Mouse (Mus musculus): ENCODE results near the gene Scamp5.
"Not testable (repeated sequence)": the region's sequence is repeated elsewhere in the genome, so short reads cannot be mapped to it uniquely, and the experiment has no call there.

Gene Scamp5

GRCm38 (mm10) chr9:57449715-57450114 is 18.1 kb downstream of the Scamp5 start:
- peak; percentile 34 to 55 for DNase-seq

GRCm38 (mm10) chr9:57440620-57441019 is 27.2 kb downstream of the Scamp5 start:
- DNase-seq: no peak

- DNase-seq: peak; percentile 92 to 95
These were observed 28.2 kb downstream of the Scamp5 start, which contains the start of gene Ppcdc for GRCm38 (mm10) chr9:57439522-57440295. Ppcdc (minus strand) TSS chr9:57440124.

- DNase-seq: no peak
These were observed 28.8 kb downstream of the Scamp5 start for GRCm38 (mm10) chr9:57439083-57439482.

DNA sequence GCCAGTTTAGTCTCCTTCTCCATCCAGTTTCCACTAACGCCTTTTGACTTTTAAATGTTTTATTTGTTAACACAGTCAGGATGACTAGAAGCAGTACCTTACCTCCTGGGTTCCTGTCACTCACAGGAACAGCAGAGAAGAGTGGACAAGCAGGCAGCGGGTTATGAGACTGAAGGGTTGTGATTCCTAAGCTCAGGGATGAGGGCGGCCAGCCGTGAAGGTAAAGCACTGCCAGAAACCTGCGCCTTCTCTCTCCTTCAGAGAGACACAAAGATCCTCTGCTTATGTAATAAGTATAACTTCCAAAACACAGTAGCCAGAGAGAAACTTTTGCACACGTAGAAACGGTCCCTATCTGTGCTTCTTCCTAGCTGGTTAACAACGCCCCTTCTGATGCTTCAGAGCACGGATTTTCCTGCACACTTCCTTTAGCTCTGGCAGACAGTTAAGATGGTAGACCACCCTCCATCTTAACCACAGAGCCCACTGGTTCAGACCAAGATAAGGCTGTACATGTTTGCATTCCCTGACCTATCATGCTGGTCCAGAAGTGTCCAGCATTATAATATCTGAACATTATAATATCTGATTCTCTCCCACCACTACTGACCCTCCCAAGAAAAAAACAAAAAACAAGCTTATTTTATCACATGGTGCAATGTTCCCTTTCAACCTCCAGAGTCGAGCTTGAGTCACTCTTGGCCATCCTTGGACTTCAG is 29.8 kb downstream of the Scamp5 start:
- no peak for DNase-seq

GRCm38 (mm10) chr9:57436166-57436565 is 31.7 kb downstream of the Scamp5 start:
- no peak for DNase-seq

- no peak for DNase-seq
These were observed 33.3 kb downstream of the Scamp5 start for GRCm38 (mm10) chr9:57434405-57435165.

DNA sequence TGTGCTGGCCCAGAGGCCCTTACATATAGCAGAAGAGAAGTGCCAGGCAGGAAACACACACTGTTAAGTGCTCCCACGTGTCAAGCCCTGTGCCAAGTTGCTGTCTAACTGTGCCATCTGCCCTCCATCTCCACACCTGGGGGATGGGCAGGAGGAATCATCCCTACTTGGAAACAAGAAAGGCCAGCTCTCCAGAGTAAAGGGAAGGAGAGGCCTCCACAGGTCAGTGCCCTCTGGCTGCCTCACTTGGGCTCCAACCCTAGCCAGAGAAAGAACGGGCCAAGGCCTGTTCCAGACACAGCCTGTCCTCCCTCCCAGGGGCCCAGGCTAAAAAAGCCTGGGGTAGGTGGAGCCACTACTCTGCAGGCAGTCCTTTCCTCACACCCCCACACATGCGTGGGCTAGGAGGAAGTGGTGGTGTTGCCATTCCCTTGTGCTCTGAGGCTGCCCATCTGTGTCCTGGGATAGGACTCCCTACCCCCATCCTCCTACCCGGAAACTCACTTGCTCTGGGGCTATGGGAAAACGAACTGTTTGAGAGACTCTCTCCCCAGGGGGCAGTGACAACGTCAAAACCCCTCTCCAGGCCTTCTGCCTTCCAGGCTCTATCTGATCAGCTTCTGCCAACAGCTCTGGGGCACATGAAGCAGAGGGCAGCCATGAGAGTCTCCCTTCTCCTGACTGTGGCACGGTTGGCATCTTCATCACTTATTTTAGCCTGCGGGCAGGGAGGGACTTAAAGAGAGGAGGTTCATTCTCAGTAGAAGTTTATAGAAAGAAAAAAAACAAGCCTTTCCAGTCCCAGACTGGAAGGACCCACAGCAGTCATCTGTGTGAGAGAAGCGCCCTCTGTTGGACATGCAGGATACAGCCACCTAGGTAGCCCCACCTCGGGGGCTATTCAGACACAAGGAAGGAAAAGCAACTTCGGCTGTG is 34.5 kb downstream of the Scamp5 start:
- DNase-seq: peak; percentile 92 to 93

DNA sequence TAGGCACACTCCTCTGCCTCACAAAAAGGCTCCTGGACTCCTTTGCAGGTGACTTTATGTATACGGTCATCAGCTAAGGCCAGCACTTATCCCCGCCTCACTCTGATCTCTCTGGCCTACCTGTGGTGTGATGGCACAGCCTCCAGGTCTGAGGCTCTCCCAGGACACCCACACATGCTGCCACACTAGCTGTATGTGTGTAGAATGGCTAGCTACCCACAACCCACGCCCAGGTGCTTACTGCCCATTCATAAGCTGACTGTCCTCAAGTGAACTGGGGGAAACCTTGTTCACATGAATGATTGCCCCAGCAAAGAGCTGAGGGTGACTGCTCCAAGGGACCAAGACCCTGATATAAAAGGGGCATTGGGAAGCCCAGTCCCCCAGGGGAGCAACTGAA is 35.4 kb downstream of the Scamp5 start:
- DNase-seq: peak in 1 of 2 experiments; percentile 22

DNA sequence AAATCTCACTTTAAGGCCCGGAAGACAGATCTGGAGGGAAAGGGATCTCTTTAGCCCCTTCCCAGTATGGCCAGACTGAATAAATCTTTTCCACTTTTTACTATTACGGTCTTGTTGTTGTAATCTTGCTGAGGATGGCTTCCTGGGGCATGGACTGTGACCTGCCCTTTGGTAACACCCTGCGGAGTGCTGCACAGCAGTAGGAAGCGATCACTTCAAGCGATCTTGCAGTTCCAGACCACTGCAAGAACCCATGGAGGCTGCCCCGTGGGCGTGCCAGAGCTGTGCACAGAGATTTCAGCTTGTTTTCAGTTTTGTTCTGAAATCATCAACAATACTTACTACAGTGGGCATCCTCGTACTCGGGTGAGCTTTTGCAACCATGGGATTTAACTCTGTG is 36.7 kb downstream of the Scamp5 start:
- DNase-seq: no peak

DNA sequence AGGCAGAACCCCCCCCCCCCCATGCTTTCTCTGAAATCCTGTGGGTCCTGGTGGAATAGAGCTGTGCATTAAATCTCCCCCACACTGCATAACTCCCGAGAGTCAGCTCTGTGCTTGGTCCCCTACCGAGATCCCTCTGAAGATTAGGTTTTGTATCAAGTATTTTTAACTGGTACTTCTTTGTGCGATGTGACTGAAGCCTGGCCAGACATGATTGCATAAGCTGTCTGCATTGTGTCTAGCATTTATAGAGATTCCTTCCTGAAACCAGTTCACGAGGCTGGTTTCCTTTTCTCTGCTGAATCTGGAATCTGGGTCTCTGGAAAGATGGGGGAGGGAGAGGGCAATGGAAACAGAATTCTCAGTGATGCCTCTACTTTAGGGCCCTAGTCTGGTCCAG is 39.5 kb downstream of the Scamp5 start:
- DNase-seq: no peak

DNA sequence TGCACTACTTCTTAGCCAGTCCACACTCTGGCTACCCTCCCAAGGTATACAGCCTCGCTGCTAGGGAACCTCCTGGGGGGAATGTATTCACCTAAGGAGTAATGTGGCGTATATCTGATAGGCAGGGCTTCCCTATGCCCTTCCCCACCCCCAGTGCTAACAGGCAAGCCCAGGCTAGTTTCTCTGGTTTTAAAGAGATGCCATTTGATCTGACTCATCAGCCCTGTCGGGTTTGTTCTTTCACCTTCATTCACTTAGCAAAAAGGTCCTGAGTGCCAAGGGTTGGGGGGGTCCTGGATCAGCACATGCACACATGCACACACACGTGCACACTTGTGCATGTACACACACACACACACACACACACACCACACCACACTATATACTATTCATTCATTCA is 39.9 kb downstream of the Scamp5 start:
- no peak for DNase-seq

- not testable (repeated sequence) for DNase-seq
These were observed 40.7 kb downstream of the Scamp5 start for GRCm38 (mm10) chr9:57427123-57427522.

DNA sequence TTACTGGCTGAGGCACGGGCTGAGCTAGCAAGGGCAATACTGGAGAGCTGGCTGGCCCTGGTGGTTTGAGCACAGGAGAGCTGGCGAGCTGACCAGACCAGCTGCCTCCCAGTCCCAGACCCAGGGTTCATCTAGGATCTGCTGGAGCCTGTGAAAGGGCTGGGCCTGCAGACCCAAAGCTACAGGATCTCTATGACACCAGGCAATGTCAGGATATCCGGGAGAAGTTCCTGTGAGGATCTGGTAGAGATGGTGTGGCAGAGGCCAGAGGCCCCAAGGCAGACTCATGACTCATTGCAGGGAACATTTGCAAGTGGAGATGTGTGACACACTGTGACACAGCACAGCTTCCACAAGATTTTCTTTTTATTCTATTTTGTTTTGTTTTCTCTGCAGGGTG is 42.7 kb downstream of the Scamp5 start:
- DNase-seq: peak in 1 of 2 experiments; percentile 30

GRCm38 (mm10) chr9:57424066-57424465 is 43.8 kb downstream of the Scamp5 start:
- no peak for DNase-seq

- DNase-seq: no peak
These were observed 46.2 kb downstream of the Scamp5 start for GRCm38 (mm10) chr9:57421688-57422111.

DNA sequence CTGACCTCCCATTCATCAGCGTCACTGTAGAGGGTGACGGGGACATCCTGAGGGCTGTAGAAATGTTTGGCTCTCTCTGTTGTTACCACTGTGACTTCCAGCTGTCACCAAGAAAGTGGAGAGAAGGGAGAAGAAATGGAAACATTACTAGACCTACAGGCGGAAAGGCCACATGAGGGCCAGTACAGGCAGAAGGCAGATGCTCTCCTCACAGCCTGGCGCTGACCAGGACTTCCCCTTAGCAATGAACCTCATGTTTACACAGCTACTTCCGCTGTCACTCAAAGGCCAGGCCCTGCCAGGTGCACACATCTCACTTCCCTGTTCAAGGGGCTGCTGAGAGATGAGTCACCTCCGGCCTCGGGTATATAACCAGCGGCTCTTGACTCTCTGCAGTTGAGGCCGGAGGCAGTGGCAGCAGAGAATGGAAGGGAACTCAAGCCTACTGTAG is 46.7 kb downstream of the Scamp5 start:
- DNase-seq: peak in 1 of 2 experiments; percentile 27

DNA sequence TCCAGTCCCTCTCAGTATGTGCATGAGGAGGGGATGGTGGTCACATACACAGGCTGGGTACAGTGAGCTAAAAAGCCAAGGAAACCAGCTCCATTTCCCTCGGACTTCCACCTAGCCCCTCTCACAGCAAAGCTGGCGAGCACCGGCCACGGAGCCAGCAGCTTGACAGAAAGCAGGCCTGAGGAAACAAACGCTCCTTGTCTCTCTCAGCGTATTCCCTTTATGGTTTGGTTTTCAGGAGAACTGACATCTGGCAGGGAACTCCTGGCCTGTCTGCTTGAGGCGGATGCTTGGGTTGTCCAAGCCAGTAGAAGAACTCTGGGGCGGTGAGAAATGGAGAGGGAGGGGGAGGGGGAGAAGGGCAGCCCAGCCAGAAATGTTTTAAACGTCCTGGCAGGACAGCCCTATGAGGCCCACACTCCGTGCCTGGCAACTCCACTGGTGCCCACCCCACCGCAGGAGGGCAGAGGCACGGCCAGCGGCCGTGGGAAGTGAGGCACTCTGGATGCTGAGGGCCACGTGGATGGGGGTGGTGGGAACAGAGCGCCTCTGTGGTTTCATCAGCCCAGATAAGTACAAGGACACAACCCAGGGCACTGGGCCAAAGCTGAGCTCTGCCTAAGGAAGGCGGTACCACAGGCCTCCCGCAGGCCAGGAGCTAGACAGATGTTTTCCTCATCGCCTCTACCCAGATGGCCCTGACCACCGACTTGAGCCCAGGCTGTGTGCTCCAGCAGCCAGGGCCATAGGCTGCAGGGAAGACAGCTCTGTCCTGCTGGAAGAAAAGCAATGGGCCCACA is 47.3 kb downstream of the Scamp5 start:
- peak; percentile 79 to 88 for DNase-seq

- no peak for DNase-seq
These were observed 48.2 kb downstream of the Scamp5 start for GRCm38 (mm10) chr9:57419521-57420267.

DNA sequence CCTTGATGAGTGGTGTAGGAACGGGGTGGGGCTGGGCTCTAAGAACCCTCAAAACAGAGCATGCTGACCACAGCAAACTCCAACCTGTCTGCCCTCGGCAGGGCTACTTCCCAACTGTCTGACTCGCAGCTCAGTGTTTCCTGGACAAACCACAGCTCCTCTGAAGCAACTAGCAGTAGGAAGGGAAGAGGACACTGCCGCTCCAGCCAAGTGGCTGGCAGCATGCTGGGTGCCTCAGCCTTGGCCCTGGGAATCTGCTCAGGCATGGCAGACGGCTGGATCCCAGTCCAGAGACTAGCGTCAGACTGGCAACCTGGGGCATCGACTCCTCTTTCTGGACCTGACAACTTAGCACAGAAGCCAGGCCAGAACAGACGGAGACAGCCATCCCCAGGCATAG is 50.5 kb downstream of the Scamp5 start:
- peak; percentile 81 to 90 for DNase-seq
